Mouse (Mus musculus) G1E (cell line): ENCODE measurements around the gene 4930407I10Rik.

ENCODE experiments used
- CTCF ChIP-seq: IDR thresholded peaks from 2 replicates; pipeline ENCODE4 v1.5.1; 2012; ENCODE audit warnings: low read depth, low read length, inconsistent platforms, mixed read lengths
- GATA1 ChIP-seq: IDR thresholded peaks from 2 replicates; pipeline ENCODE4 v1.6.1; 2012; ENCODE audit warnings: borderline replicate concordance, low read length, inconsistent platforms, mixed read lengths
- POLR2AphosphoS5 ChIP-seq: IDR thresholded peaks from 2 replicates; pipeline ENCODE4 v1.6.1; 2012; ENCODE audit warnings: low read depth, low read length, inconsistent platforms; ENCODE audit not compliant: insufficient replicate concordance
- TAL1 ChIP-seq: conservative IDR thresholded peaks from 2 replicates; pipeline ENCODE4 v1.6.1; 2012; ENCODE audit warnings: low read depth, low read length, inconsistent platforms, mixed read lengths

DNA sequence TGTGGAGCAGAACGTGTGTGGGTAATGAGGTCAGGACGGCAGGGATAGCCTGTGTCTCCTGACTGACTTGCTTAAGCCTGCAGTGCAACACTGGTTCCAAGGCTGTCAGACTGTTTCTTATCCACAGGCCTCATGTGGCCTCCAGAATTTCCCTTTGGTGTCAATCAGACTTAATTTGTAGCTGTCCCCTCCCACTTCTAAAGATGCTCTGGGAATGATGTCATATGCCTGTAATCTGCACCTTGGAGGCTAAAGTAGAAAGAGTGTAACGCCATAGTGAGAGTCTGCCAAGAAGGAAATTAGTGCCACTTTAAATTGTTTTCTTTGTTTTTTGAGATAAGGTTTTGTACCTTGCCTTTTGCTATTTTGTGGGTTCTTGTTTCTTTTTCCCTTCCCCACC lies 39.7 kb upstream of the 4930407I10Rik start:
- TF ChIP-seq GATA1 (no peak), TAL1 (no peak), CTCF (no peak), POLR2AphosphoS5 (no peak)
